In the genomic region with DNA sequence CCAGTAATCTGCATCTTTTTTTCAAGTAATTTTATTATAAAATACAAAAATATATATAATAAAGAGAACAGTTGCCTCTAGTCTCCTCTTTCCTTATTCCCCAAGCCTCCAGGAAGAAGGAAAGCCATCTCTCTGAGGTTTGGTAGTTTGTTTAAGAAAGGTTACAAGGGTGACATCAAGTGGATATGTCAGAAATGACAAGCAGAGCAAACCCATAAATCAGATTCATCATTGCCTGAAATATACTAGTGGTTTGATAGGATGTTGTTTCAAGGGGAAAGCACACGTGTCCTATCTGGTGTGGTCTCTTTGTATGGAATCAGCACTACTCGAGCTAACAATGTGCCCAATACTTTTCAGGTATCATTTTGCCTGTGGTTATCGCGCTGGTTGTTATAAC, we compare ENCODE assay signal across 9 mouse cellular contexts.
DNase-seq lines count a peak whose midpoint lies in the region; ATAC-seq and TF ChIP-seq lines count a peak whose summit lies in the region.
"Had no signal": no experiment of that assay in that cellular context is flagged by ENCODE, and none has a peak within 500 bp of the region (broad histone marks: within the 10 kb centered on the region; RNA-seq: fewer than 3 reads in every experiment).

No protein-coding gene starts in this region.

- peak; percentile 2 to 24 for DNase-seq in heart, adult 18-20 months
- DNase-seq in heart, adult 11 months, result no peak
- peak; percentile 63 for DNase-seq in lung, embryonic 14.5 days
- no peak for DNase-seq in lung, adult 18-20 months
- DNase-seq in embryonic facial prominence, embryonic 14.5 days (ENCODE audit: low spot score), result peak; percentile 74
- DNase-seq in stomach, postnatal 0 days (ENCODE audit: low spot score), result no peak
- no peak for DNase-seq in natural killer cell, adult 2 months (ENCODE audit: low spot score in 2 of 2)
- DNase-seq in kidney, adult 11 months, result no peak
- DNase-seq: kidney, postnatal 4 days had no signal

- no peak for TF ChIP-seq EP300 in stomach, postnatal 0 days (optimal IDR thresholded peaks at IDR 0.05)

- H3K4me2 ChIP-seq in lung, embryonic 14.5 days, result no peak overlapping the region
- H3K4me2 ChIP-seq in embryonic facial prominence, embryonic 14.5 days (ENCODE audit: low read depth, low read length), result no peak overlapping the region
- no peak overlapping the region for H3K4me2 ChIP-seq in stomach, postnatal 0 days (replicated peaks; ENCODE audit: low read depth)

- H3K27ac ChIP-seq in lung, embryonic 14.5 days (ENCODE audit: low read depth), result no peak overlapping the region
- H3K27ac ChIP-seq in embryonic facial prominence, embryonic 14.5 days (replicated peaks; ENCODE audit: low read depth, low read length), result no peak overlapping the region
- H3K27ac ChIP-seq in stomach, postnatal 0 days (replicated peaks), result no peak overlapping the region

- ATAC-seq in lung, embryonic 14.5 days (ENCODE audit: insufficient read depth), result no peak
- no peak for ATAC-seq in embryonic facial prominence, embryonic 14.5 days (ENCODE audit: low read depth)
- ATAC-seq in stomach, postnatal 0 days (ENCODE audit: low FRiP score, low TSS enrichment), result no peak

- WGBS in lung, embryonic 14.5 days, result 54% methylated on average over 4 of the region's 4 CpGs
- 62% methylated on average over 4 of the region's 4 CpGs for WGBS in embryonic facial prominence, embryonic 14.5 days
- 52% methylated on average over 4 of the region's 4 CpGs for WGBS in stomach, postnatal 0 days

- H3K4me3 ChIP-seq in lung, embryonic 14.5 days (ENCODE audit: low read depth, low read length), result no peak overlapping the region
- no peak overlapping the region for H3K4me3 ChIP-seq in embryonic facial prominence, embryonic 14.5 days (ENCODE audit: low read depth, low read length)
- H3K4me3 ChIP-seq in stomach, postnatal 0 days (ENCODE audit: low read depth, low read length), result no peak overlapping the region

- peak; percentile 59 for TF ChIP-seq CTCF in lung, embryonic 14.5 days (IDR thresholded peaks at IDR 0.05; ENCODE audit: low read depth)
- TF ChIP-seq CTCF in stomach, postnatal 0 days (IDR thresholded peaks at IDR 0.05; ENCODE audit: low read depth), result peak; percentile 74

- 0 out of 2 replicates have a peak, but pooled peaks cover 4% of the 10 kb centered on the region for H3K4me1 ChIP-seq in lung, embryonic 14.5 days (ENCODE audit: insufficient read depth)
- no peaks in the 10 kb centered on the region for H3K4me1 ChIP-seq in embryonic facial prominence, embryonic 14.5 days (ENCODE audit: control insufficient read depth, insufficient read depth, low read length)
- H3K4me1 ChIP-seq in stomach, postnatal 0 days (replicated peaks; ENCODE audit: control insufficient read depth, insufficient read depth), result no peaks in the 10 kb centered on the region

- no peak overlapping the region for H3K9ac ChIP-seq in lung, embryonic 14.5 days
- no peak overlapping the region for H3K9ac ChIP-seq in embryonic facial prominence, embryonic 14.5 days (ENCODE audit: low read depth, low read length)
- no peak overlapping the region for H3K9ac ChIP-seq in stomach, postnatal 0 days (ENCODE audit: low read length)

- no peaks in the 10 kb centered on the region for H3K36me3 ChIP-seq in lung, embryonic 14.5 days (ENCODE audit: insufficient read depth)
- H3K36me3 ChIP-seq in embryonic facial prominence, embryonic 14.5 days (ENCODE audit: control insufficient read depth, insufficient read depth, low read length), result no peaks in the 10 kb centered on the region
- no peaks in the 10 kb centered on the region for H3K36me3 ChIP-seq in stomach, postnatal 0 days (ENCODE audit: control insufficient read depth, insufficient read depth, low read length)

- H3K27me3 ChIP-seq in lung, embryonic 14.5 days (ENCODE audit: insufficient read depth, low read length), result no peaks in the 10 kb centered on the region
- H3K27me3 ChIP-seq in embryonic facial prominence, embryonic 14.5 days (replicated peaks; ENCODE audit: control insufficient read depth, insufficient read depth, low read length), result no peaks in the 10 kb centered on the region
- H3K27me3 ChIP-seq in stomach, postnatal 0 days (ENCODE audit: control insufficient read depth, insufficient read depth, low read length), result no peaks in the 10 kb centered on the region

- H3K9me3 ChIP-seq in lung, embryonic 14.5 days (ENCODE audit: low read depth, low read length), result no peaks in the 10 kb centered on the region
- H3K9me3 ChIP-seq in embryonic facial prominence, embryonic 14.5 days (ENCODE audit: control insufficient read depth, low read length), result no peaks in the 10 kb centered on the region
- no peaks in the 10 kb centered on the region for H3K9me3 ChIP-seq in stomach, postnatal 0 days (ENCODE audit: control insufficient read depth, low read length)

Comparison
In these comparisons a context has a peak if more than half of its experiments do, and no peak if none do; other contexts are left out.
1. DNase-seq: peak in heart, adult 18-20 months (2 of 2), lung, embryonic 14.5 days (single experiment) and embryonic facial prominence, embryonic 14.5 days (single experiment); none in heart, adult 11 months (single experiment), lung, adult 18-20 months (0 of 2), stomach, postnatal 0 days (single experiment), natural killer cell, adult 2 months (0 of 2) and kidney, adult 11 months (single experiment).